Mouse (Mus musculus) intestine, postnatal 0 days (tissue): ENCODE results near the gene Gm32742. TPM values are rescaled to one million over a fixed set of nuclear protein-coding genes. Genes with fewer than 3 reads are reported as not detected.

Experiments used
- ATAC-seq: fragments of 200-750 bp; cut with Nextera tagmentation; 2 replicates; pipeline ENCODE4 v1.8.0; 2017; ENCODE audit warnings: mild to moderate bottlenecking, moderate TSS enrichment, moderate library complexity
- H3K27ac ChIP-seq: fragments of 300-500 bp; sonication (generic); 2 replicates; pipeline ENCODE4 v1.5.1; 2014; ENCODE audit warnings: mild to moderate bottlenecking, low read depth, low read length, moderate library complexity
- H3K27me3 ChIP-seq: fragments of 300-500 bp; sonication (generic); replicated peaks from 2 replicates; pipeline ENCODE4 v1.6.1; 2014; ENCODE audit warnings: low read length, mixed read lengths; ENCODE audit not compliant: control insufficient read depth, insufficient read depth
- H3K36me3 ChIP-seq: fragments of 300-500 bp; sonication (generic); 2 replicates; pipeline ENCODE4 v1.6.1; 2014; ENCODE audit warnings: mild to moderate bottlenecking, moderate library complexity; ENCODE audit not compliant: control insufficient read depth, insufficient read depth
- H3K4me1 ChIP-seq: fragments of 300-500 bp; sonication (generic); replicated peaks from 2 replicates; pipeline ENCODE4 v1.6.1; 2014; ENCODE audit warnings: antibody characterized with exemption, low read length, mixed read lengths; ENCODE audit not compliant: control insufficient read depth, insufficient read depth
- H3K4me2 ChIP-seq: fragments of 300-500 bp; sonication (generic); replicated peaks from 2 replicates; pipeline ENCODE4 v1.6.1; 2014; ENCODE audit warnings: low read depth, mild to moderate bottlenecking, moderate library complexity
- H3K4me3 ChIP-seq: fragments of 300-500 bp; sonication (generic); 2 replicates; pipeline ENCODE4 v1.5.1; 2014; ENCODE audit warnings: low read depth, low read length
- H3K9ac ChIP-seq: fragments of 300-500 bp; sonication (generic); 2 replicates; pipeline ENCODE4 v1.6.1; 2014; ENCODE audit warnings: mild to moderate bottlenecking, low read depth, low read length
- H3K9me3 ChIP-seq: fragments of 300-500 bp; sonication (generic); 2 replicates; pipeline ENCODE4 v1.6.1; 2016; ENCODE audit warnings: mixed run types; ENCODE audit not compliant: control insufficient read depth
- CTCF ChIP-seq: sonication (generic); IDR thresholded peaks from 2 replicates; pipeline ENCODE4 v1.5.1; 2016; ENCODE audit warnings: low read depth, mild to moderate bottlenecking, control low read depth, antibody characterized with exemption, moderate library complexity
- WGBS: fragments of 180-500 bp; shearing (Covaris S2); extraction: QIAGEN DNeasy Blood & Tissue Kit; methylation state at CpG from one replicate; pipeline ENCODE4 v1.1.7; 2014; 5-methylcytosine and 5-hydroxymethylcytosine counted together
- polyA plus RNA-seq: library from polyadenylated mRNA; unstranded; fragments of >200 nt; fragmentation: Nextera tagmentation; extraction: Ambion mirVana; gene quantifications from 2 replicates; pipeline ENCODE4 v1.2.1, GENCODE M21; 2015

Gene Gm32742
- polyA plus RNA-seq, 1 experiment from 2014 or later = not detected

- no peaks in the 10 kb centered on the region for H3K4me1 ChIP-seq
- H3K27me3 ChIP-seq = no peaks in the 10 kb centered on the region
- WGBS = 93% methylated on average over 1 of the region's 1 CpGs
- no peak overlapping the region for H3K4me2 ChIP-seq
- no peak overlapping the region for H3K27ac ChIP-seq
- no peaks in the 10 kb centered on the region for H3K36me3 ChIP-seq
- no peak overlapping the region for H3K9ac ChIP-seq
- H3K4me3 ChIP-seq = no peak overlapping the region
- no peak for ATAC-seq
- no peaks in the 10 kb centered on the region for H3K9me3 ChIP-seq
- TF ChIP-seq CTCF = no peak
Measured at GRCm38 (mm10) chr9:51175722-51176121, 10.4 kb upstream of the Gm32742 start.

DNA sequence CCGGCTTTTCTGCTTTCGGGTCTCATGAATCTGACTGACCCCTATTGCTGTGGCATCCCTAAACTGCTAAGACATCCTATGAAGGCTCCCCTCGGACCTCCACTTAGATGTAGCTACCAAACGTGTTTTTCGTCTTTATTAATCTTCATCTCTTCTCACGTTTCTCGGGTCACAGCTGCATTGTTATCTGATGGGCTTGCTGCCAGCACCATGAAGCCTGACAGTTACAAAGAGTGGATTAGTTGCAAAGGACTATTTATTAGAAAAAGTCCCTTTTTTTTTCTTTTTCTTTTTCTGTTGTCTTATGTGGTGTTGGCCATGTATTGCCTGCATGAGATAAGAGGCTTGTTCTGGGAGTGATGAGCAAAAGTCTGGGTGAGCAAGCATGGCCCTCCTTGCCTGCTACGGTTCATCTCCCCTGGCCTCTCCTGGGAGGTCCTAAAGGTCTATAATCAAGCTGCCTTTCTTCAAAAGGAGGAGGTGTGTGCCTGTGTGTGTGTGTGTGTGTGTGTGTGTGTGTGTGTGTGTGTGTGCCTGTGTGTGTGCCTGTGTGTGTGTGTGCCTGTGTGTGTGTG lies 9.7 kb upstream of the Gm32742 start:
- Histone ChIP-seq H3K27me3 (no peaks in the 10 kb centered on the region), H3K4me1 (no peaks in the 10 kb centered on the region), H3K4me3 (no peak overlapping the region), H3K9me3 (no peaks in the 10 kb centered on the region), H3K9ac (no peak overlapping the region), H3K4me2 (no peak overlapping the region), H3K36me3 (no peaks in the 10 kb centered on the region), H3K27ac (no peak overlapping the region)
- no peak for ATAC-seq
- 36% methylated on average over 8 of the region's 8 CpGs for WGBS
- no peak for TF ChIP-seq CTCF

DNA sequence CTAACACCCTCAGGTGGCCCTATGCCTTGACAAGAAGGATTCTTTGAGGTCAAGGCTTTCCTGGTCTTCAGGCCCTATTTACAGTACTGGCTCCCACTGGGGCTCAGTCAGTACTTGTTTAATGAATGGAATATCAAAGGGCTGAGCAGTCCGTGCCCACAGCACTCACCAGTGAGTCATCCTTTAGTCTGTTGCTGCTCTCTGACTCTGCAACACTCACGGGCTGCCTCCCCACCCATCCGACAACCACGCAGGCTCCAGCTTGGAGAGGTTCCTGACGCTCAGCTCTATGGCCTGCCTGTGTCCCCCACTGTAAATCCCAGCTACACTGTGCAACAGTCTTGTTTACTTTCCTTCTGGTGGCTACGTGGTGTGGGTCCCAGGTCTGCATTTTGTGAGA lies 5.0 kb upstream of the Gm32742 start:
- H3K36me3 ChIP-seq = no peaks in the 10 kb centered on the region
- no peak for TF ChIP-seq CTCF
- no peak overlapping the region for H3K27ac ChIP-seq
- no peak overlapping the region for H3K9ac ChIP-seq
- H3K4me3 ChIP-seq = no peak overlapping the region
- no peaks in the 10 kb centered on the region; the same call in 1 of the 2 replicates for H3K4me1 ChIP-seq
- H3K9me3 ChIP-seq = no peaks in the 10 kb centered on the region
- H3K4me2 ChIP-seq = no peak overlapping the region
- ATAC-seq = no peak
- WGBS = 68% methylated on average over 6 of the region's 6 CpGs
- no peaks in the 10 kb centered on the region; the same call in 1 of the 2 replicates for H3K27me3 ChIP-seq

- Histone ChIP-seq H3K27ac (no peak overlapping the region), H3K4me2 (no peak overlapping the region), H3K27me3 (no peaks in the 10 kb centered on the region; the same call in 1 of the 2 replicates), H3K9ac (no peak overlapping the region), H3K36me3 (no peaks in the 10 kb centered on the region), H3K9me3 (no peaks in the 10 kb centered on the region), H3K4me3 (no peak overlapping the region), H3K4me1 (no peaks in the 10 kb centered on the region; the same call in 1 of the 2 replicates)
- ATAC-seq = no peak; the same call in 1 of the 2 replicates
- no peak for TF ChIP-seq CTCF
- WGBS = 75% methylated on average over 7 of the region's 7 CpGs
Measured at GRCm38 (mm10) chr9:51169133-51169532, 3.8 kb upstream of the Gm32742 start.

DNA sequence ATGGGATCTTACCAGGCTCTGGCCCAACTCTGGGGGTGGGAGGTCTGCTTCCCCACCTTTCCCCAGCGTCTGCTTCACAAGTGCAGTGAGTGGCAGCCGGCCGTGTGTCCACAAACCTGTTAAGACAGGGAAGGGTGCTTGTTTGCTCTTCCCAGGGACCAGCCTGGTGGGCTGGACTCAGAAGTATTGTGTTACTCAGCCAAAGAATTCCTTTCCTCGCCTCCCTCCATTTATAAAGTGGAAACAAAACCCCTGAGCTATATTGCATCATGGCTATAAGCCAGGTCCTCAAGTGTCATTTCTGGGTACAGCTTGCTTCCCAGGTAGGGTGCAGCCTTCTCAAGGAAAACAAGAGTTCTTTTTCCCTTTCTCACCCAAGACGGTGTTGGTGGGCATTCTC lies 3.4 kb upstream of the Gm32742 start:
- H3K4me2 ChIP-seq = no peak overlapping the region
- no peaks in the 10 kb centered on the region; the same call in 1 of the 2 replicates for H3K27me3 ChIP-seq
- no peak overlapping the region for H3K27ac ChIP-seq
- no peak overlapping the region for H3K9ac ChIP-seq
- H3K4me3 ChIP-seq = no peak overlapping the region
- no peak for TF ChIP-seq CTCF
- H3K9me3 ChIP-seq = no peaks in the 10 kb centered on the region
- ATAC-seq = no peak
- no peaks in the 10 kb centered on the region for H3K36me3 ChIP-seq
- H3K4me1 ChIP-seq = no peaks in the 10 kb centered on the region; the same call in 1 of the 2 replicates
- 72% methylated on average over 5 of the region's 5 CpGs for WGBS

DNA sequence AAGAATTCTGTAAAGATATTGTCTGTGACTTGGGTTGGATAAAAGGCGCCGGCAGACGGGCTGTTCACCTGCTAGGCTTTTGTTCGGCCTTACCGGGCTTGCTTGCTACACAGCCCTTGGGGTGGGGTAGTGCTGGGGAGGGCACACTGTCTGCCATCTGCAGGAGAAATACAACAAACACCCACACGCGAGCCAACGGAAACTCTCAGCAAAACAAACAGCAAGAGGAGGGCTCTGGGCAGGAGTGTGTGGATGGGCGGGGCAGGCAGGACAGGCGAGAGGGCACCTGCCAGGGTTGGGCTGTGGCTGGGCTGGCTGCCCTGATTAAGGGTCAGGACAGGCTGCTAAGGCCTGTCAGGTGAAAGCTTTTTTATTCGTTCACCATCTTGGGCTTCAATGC lies 2.6 kb upstream of the Gm32742 start:
- WGBS = 56% methylated on average over 11 of the region's 11 CpGs
- H3K4me3 ChIP-seq = no peak overlapping the region
- H3K36me3 ChIP-seq = no peaks in the 10 kb centered on the region
- no peak overlapping the region for H3K27ac ChIP-seq
- no peak overlapping the region for H3K4me2 ChIP-seq
- no peak for TF ChIP-seq CTCF
- no peak for ATAC-seq
- no peaks in the 10 kb centered on the region; the same call in 1 of the 2 replicates for H3K27me3 ChIP-seq
- H3K4me1 ChIP-seq = no peaks in the 10 kb centered on the region; the same call in 1 of the 2 replicates
- H3K9ac ChIP-seq = no peak overlapping the region
- H3K9me3 ChIP-seq = no peaks in the 10 kb centered on the region
